Mouse (Mus musculus) lung, embryonic 16.5 days (tissue): Measurements from ENCODE around the gene Ano5. TPM values are rescaled to one million over a fixed set of nuclear protein-coding genes. Genes with fewer than 3 reads are reported as not detected.

Experiments
- ATAC-seq: fragments of 200-750 bp; cut with Nextera tagmentation; 2 replicates; pipeline ENCODE4 v1.8.0; 2017; ENCODE audit warnings: low read depth, mild to moderate bottlenecking, moderate library complexity
- H3K27ac ChIP-seq: fragments of 300-500 bp; sonication (generic); 2 replicates; pipeline ENCODE4 v1.5.1; 2014; ENCODE audit warnings: mild to moderate bottlenecking, control low read depth, low read length
- H3K27me3 ChIP-seq: fragments of 300-500 bp; sonication (generic); 2 replicates; pipeline ENCODE4 v1.6.1; 2014; ENCODE audit warnings: low read depth, low read length, mixed read lengths; ENCODE audit not compliant: control insufficient read depth, insufficient read depth
- H3K36me3 ChIP-seq: fragments of 300-500 bp; sonication (generic); 2 replicates; pipeline ENCODE4 v1.6.1; 2014; ENCODE audit warnings: low read length; ENCODE audit not compliant: control insufficient read depth, insufficient read depth
- H3K4me1 ChIP-seq: fragments of 300-500 bp; sonication (generic); replicated peaks from 2 replicates; pipeline ENCODE4 v1.6.1; 2014; ENCODE audit warnings: low read length, mixed read lengths; ENCODE audit not compliant: control insufficient read depth, insufficient read depth
- H3K4me2 ChIP-seq: fragments of 300-500 bp; sonication (generic); 2 replicates; pipeline ENCODE4 v1.6.1; 2014; ENCODE audit warnings: low read depth, low read length, control low read depth
- H3K4me3 ChIP-seq: fragments of 300-500 bp; sonication (generic); 2 replicates; pipeline ENCODE4 v1.5.1; 2014; ENCODE audit warnings: mild to moderate bottlenecking, low read length, control low read depth
- H3K9ac ChIP-seq: fragments of 300-500 bp; sonication (generic); 2 replicates; pipeline ENCODE4 v1.6.1; 2014; ENCODE audit warnings: low read length, control low read depth
- H3K9me3 ChIP-seq: fragments of 300-500 bp; sonication (generic); 2 replicates; pipeline ENCODE4 v1.6.1; 2016; ENCODE audit warnings: low read length; ENCODE audit not compliant: control insufficient read depth
- WGBS: fragments of 180-500 bp; shearing (Covaris S2); extraction: QIAGEN DNeasy Blood & Tissue Kit; methylation state at CpG from one replicate; pipeline ENCODE4 v1.1.7; 2014; 5-methylcytosine and 5-hydroxymethylcytosine counted together
- polyA plus RNA-seq: library from polyadenylated mRNA; unstranded; fragments of >200 nt; fragmentation: Nextera tagmentation; extraction: Ambion mirVana; gene quantifications from 2 replicates; pipeline ENCODE4 v1.2.1, GENCODE M21; 2015

The Ano5 gene
- polyA plus RNA-seq, 1 experiment from 2014 or later, result 0.01 TPM

- no peak overlapping the region for H3K9ac ChIP-seq
- H3K36me3 ChIP-seq, result no peaks in the 10 kb centered on the region
- no peak overlapping the region for H3K4me3 ChIP-seq
- ATAC-seq, result no peak
- H3K9me3 ChIP-seq, result no peaks in the 10 kb centered on the region
- no peak overlapping the region for H3K4me2 ChIP-seq
- no peak overlapping the region for H3K27ac ChIP-seq
- peaks cover 53% of the 10 kb centered on the region for H3K27me3 ChIP-seq
- no peaks in the 10 kb centered on the region for H3K4me1 ChIP-seq
- WGBS, result 2% methylated on average over 16 of the region's 16 CpGs
Observed at GRCm38 (mm10) chr7:51626451-51627000, 115.7 kb downstream of the Ano5 start.

- no peak overlapping the region for H3K27ac ChIP-seq
- no peak overlapping the region for H3K4me2 ChIP-seq
- WGBS, result 1% methylated on average over 26 of the region's 26 CpGs
- no peaks in the 10 kb centered on the region for H3K36me3 ChIP-seq
- H3K4me1 ChIP-seq, result no peaks in the 10 kb centered on the region
- peaks cover 47% of the 10 kb centered on the region for H3K27me3 ChIP-seq
- no peak overlapping the region for H3K4me3 ChIP-seq
- no peak for ATAC-seq
- no peaks in the 10 kb centered on the region for H3K9me3 ChIP-seq
- H3K9ac ChIP-seq, result no peak overlapping the region
Observed at GRCm38 (mm10) chr7:51627001-51627631, 116.3 kb downstream of the Ano5 start.

- Histone ChIP-seq H3K36me3 (no peaks in the 10 kb centered on the region), H3K4me3 (no peak overlapping the region), H3K27ac (no peak overlapping the region), H3K9me3 (no peaks in the 10 kb centered on the region), H3K27me3 (peaks cover 41% of the 10 kb centered on the region), H3K9ac (no peak overlapping the region), H3K4me1 (no peaks in the 10 kb centered on the region), H3K4me2 (no peak overlapping the region)
- no peak for ATAC-seq
- 2% methylated on average over 9 of the region's 9 CpGs for WGBS
Observed at GRCm38 (mm10) chr7:51627666-51628065, 116.8 kb downstream of the Ano5 start.

GRCm38 (mm10) chr7:51628349-51628748, 117.5 kb downstream of the Ano5 start:
- H3K27me3 ChIP-seq, result peaks cover 40% of the 10 kb centered on the region
- 4% methylated on average over 9 of the region's 9 CpGs for WGBS
- H3K4me1 ChIP-seq, result no peaks in the 10 kb centered on the region
- no peaks in the 10 kb centered on the region for H3K36me3 ChIP-seq
- no peak overlapping the region for H3K4me2 ChIP-seq
- H3K9me3 ChIP-seq, result no peaks in the 10 kb centered on the region
- no peak for ATAC-seq
- no peak overlapping the region for H3K27ac ChIP-seq
- H3K4me3 ChIP-seq, result no peak overlapping the region
- H3K9ac ChIP-seq, result no peak overlapping the region

GRCm38 (mm10) chr7:51629206-51629605, 118.4 kb downstream of the Ano5 start:
- Histone ChIP-seq H3K4me1 (no peaks in the 10 kb centered on the region), H3K4me3 (no peak overlapping the region), H3K36me3 (no peaks in the 10 kb centered on the region), H3K9ac (no peak overlapping the region), H3K27me3 (peaks cover 36% of the 10 kb centered on the region), H3K9me3 (no peaks in the 10 kb centered on the region), H3K4me2 (no peak overlapping the region), H3K27ac (no peak overlapping the region)
- no peak for ATAC-seq
- WGBS, result 2% methylated on average over 3 of the region's 3 CpGs

- 55% methylated on average over 3 of the region's 3 CpGs for WGBS
- Histone ChIP-seq H3K36me3 (no peaks in the 10 kb centered on the region), H3K27ac (no peak overlapping the region), H3K4me2 (no peak overlapping the region), H3K27me3 (peaks cover 19% of the 10 kb centered on the region), H3K9ac (no peak overlapping the region), H3K9me3 (no peaks in the 10 kb centered on the region), H3K4me1 (no peaks in the 10 kb centered on the region), H3K4me3 (no peak overlapping the region)
- no peak for ATAC-seq
Observed at GRCm38 (mm10) chr7:51631171-51631570, 120.3 kb downstream of the Ano5 start.

- H3K27me3 ChIP-seq, result peaks cover 3% of the 10 kb centered on the region
- no peak overlapping the region for H3K4me2 ChIP-seq
- no peak overlapping the region for H3K4me3 ChIP-seq
- WGBS, result 8% methylated on average over 9 of the region's 9 CpGs
- H3K9me3 ChIP-seq, result no peaks in the 10 kb centered on the region
- no peak overlapping the region for H3K9ac ChIP-seq
- no peak overlapping the region for H3K27ac ChIP-seq
- ATAC-seq, result no peak
- H3K4me1 ChIP-seq, result no peaks in the 10 kb centered on the region
- H3K36me3 ChIP-seq, result no peaks in the 10 kb centered on the region
Observed at GRCm38 (mm10) chr7:51632543-51633229, 121.9 kb downstream of the Ano5 start.

- Histone ChIP-seq H3K36me3 (no peaks in the 10 kb centered on the region), H3K27me3 (no peaks in the 10 kb centered on the region), H3K4me1 (no peaks in the 10 kb centered on the region), H3K27ac (no peak overlapping the region), H3K9ac (no peak overlapping the region), H3K4me3 (no peak overlapping the region), H3K9me3 (no peaks in the 10 kb centered on the region), H3K4me2 (no peak overlapping the region)
- no peak for ATAC-seq
- 6% methylated on average over 7 of the region's 7 CpGs for WGBS
Observed at GRCm38 (mm10) chr7:51633230-51633844, 122.5 kb downstream of the Ano5 start.
